Mouse (Mus musculus) liver, postnatal 0 days (tissue): Measurements from ENCODE around the gene Camkv. TPM values are rescaled to one million over a fixed set of nuclear protein-coding genes. Genes with fewer than 3 reads are reported as not detected.

Source experiments
- ATAC-seq: fragments of 200-750 bp; cut with Nextera tagmentation; 2 replicates; pipeline ENCODE4 v1.8.0; 2017; ENCODE audit warnings: mild to moderate bottlenecking, moderate library complexity
- DNase-seq: peaks from one replicate; pipeline ENCODE4 v3.0.0-alpha.2; 2016
- H3K27ac ChIP-seq: fragments of 300-500 bp; sonication (generic); 2 replicates; pipeline ENCODE4 v1.5.1; 2014; ENCODE audit warnings: antibody characterized with exemption, moderate library complexity, mild to moderate bottlenecking, low read depth
- H3K27me3 ChIP-seq: fragments of 300-500 bp; sonication (generic); 2 replicates; pipeline ENCODE4 v1.6.1; 2014; ENCODE audit warnings: low read length, control low read depth, mixed read lengths; ENCODE audit not compliant: insufficient read depth
- H3K36me3 ChIP-seq: fragments of 300-500 bp; sonication (generic); replicated peaks from 2 replicates; pipeline ENCODE4 v1.6.1; 2014; ENCODE audit warnings: mild to moderate bottlenecking, control low read depth, low read length, moderate library complexity, mixed read lengths; ENCODE audit not compliant: insufficient read depth
- H3K4me1 ChIP-seq: fragments of 300-500 bp; sonication (generic); 2 replicates; pipeline ENCODE4 v1.6.1; 2014; ENCODE audit warnings: antibody characterized with exemption, mild to moderate bottlenecking, control low read depth; ENCODE audit not compliant: insufficient read depth
- H3K4me2 ChIP-seq: fragments of 300-500 bp; sonication (generic); 2 replicates; pipeline ENCODE4 v1.6.1; 2014; ENCODE audit warnings: low read depth, mild to moderate bottlenecking, low read length, moderate library complexity, mixed read lengths
- H3K4me3 ChIP-seq: fragments of 300-500 bp; sonication (generic); 2 replicates; pipeline ENCODE4 v1.5.1; 2014; ENCODE audit warnings: low read depth, low read length
- H3K9ac ChIP-seq: fragments of 300-500 bp; sonication (generic); replicated peaks from 2 replicates; pipeline ENCODE4 v1.6.1; 2014; ENCODE audit warnings: mild to moderate bottlenecking, moderate library complexity
- H3K9me3 ChIP-seq: fragments of 300-500 bp; sonication (generic); 2 replicates; pipeline ENCODE4 v1.6.1; 2016; ENCODE audit warnings: mild to moderate bottlenecking, control low read depth, low read length, mixed read lengths
- CTCF ChIP-seq: sonication (generic); IDR thresholded peaks from 2 replicates; pipeline ENCODE4 v1.5.1; 2016; ENCODE audit warnings: antibody characterized with exemption, low read depth
- EP300 ChIP-seq: IDR thresholded peaks from 2 replicates; pipeline ENCODE4 v1.6.1; 2016; ENCODE audit warnings: antibody characterized with exemption, low read depth, mild to moderate bottlenecking
- WGBS: fragments of 180-500 bp; shearing (Covaris S2); extraction: QIAGEN DNeasy Blood & Tissue Kit; methylation state at CpG from one replicate; pipeline ENCODE4 v1.1.7; 2014; ENCODE audit not compliant: insufficient replicate concordance; 5-methylcytosine and 5-hydroxymethylcytosine counted together
- polyA plus RNA-seq: library from polyadenylated mRNA; unstranded; fragments of >200 nt; fragmentation: Nextera tagmentation; extraction: Ambion mirVana; gene quantifications from 2 replicates; pipeline ENCODE4 v1.2.1, GENCODE M21; 2015

Gene Camkv
- polyA plus RNA-seq, 1 experiment from 2014 or later: 0.09 TPM

- TF ChIP-seq EP300 (no peak), CTCF (no peak)
- DNase-seq (no peak), ATAC-seq (peak; percentile 29)
- WGBS: 78% methylated on average over 14 of the region's 14 CpGs
- Histone ChIP-seq H3K9me3 (no peaks in the 10 kb centered on the region), H3K27ac (no peak overlapping the region), H3K4me1 (peaks cover 25% of the 10 kb centered on the region), H3K4me2 (peak overlapping the region; percentile 75), H3K27me3 (no peaks in the 10 kb centered on the region), H3K9ac (0 out of 2 replicates have a peak overlapping the region, but pooled peaks have one; percentile 16), H3K36me3 (peaks cover under 1% of the 10 kb centered on the region; the same call in 1 of the 2 replicates), H3K4me3 (no peak overlapping the region)
Measured at GRCm38 (mm10) chr9:107907801-107908120, 27.7 kb upstream of the Camkv start.

GRCm38 (mm10) chr9:107908410-107909158, 26.9 kb upstream of the Camkv start:
- Histone ChIP-seq H3K27me3 (no peaks in the 10 kb centered on the region), H3K4me1 (peaks cover 25% of the 10 kb centered on the region), H3K4me2 (peak overlapping the region; percentile 75), H3K27ac (no peak overlapping the region), H3K9ac (0 out of 2 replicates have a peak overlapping the region, but pooled peaks have one; percentile 16), H3K9me3 (no peaks in the 10 kb centered on the region), H3K4me3 (no peak overlapping the region), H3K36me3 (no peaks in the 10 kb centered on the region)
- ATAC-seq: no peak
- DNase-seq: no peak
- TF ChIP-seq EP300: no peak
- no peak for TF ChIP-seq CTCF
- WGBS: 36% methylated on average over 18 of the region's 18 CpGs

- ATAC-seq: no peak
- H3K4me3 ChIP-seq: no peak overlapping the region
- H3K9ac ChIP-seq: no peak overlapping the region
- no peaks in the 10 kb centered on the region for H3K36me3 ChIP-seq
- 78% methylated on average over 15 of the region's 15 CpGs for WGBS
- no peak for DNase-seq
- no peak overlapping the region for H3K4me2 ChIP-seq
- no peak overlapping the region for H3K27ac ChIP-seq
- H3K27me3 ChIP-seq: no peaks in the 10 kb centered on the region
- peaks cover 25% of the 10 kb centered on the region for H3K4me1 ChIP-seq
- TF ChIP-seq EP300: no peak
- no peak for TF ChIP-seq CTCF
- no peaks in the 10 kb centered on the region for H3K9me3 ChIP-seq
Measured at GRCm38 (mm10) chr9:107910025-107910769, 25.3 kb upstream of the Camkv start.

GRCm38 (mm10) chr9:107914764-107915420, 20.6 kb upstream of the Camkv start:
- 73% methylated on average over 16 of the region's 16 CpGs for WGBS

GRCm38 (mm10) chr9:107917895-107918608, 17.4 kb upstream of the Camkv start:
- H3K36me3 ChIP-seq: 0 out of 2 replicates have a peak, but pooled peaks cover 2% of the 10 kb centered on the region
- no peaks in the 10 kb centered on the region for H3K27me3 ChIP-seq
- TF ChIP-seq EP300: no peak
- TF ChIP-seq CTCF: no peak
- ATAC-seq: no peak
- H3K27ac ChIP-seq: no peak overlapping the region
- H3K9me3 ChIP-seq: no peaks in the 10 kb centered on the region
- DNase-seq: no peak
- no peak overlapping the region for H3K9ac ChIP-seq
- H3K4me2 ChIP-seq: no peak overlapping the region
- H3K4me3 ChIP-seq: no peak overlapping the region
- WGBS: 47% methylated on average over 13 of the region's 13 CpGs
- H3K4me1 ChIP-seq: no peaks in the 10 kb centered on the region

More at GRCm38 (mm10) chr9:107914764-107915420, 20.6 kb upstream of the Camkv start:
- H3K27ac ChIP-seq: no peak overlapping the region
- H3K4me2 ChIP-seq: no peak overlapping the region
- H3K27me3 ChIP-seq: no peaks in the 10 kb centered on the region
- no peak for DNase-seq
- H3K36me3 ChIP-seq: 0 out of 2 replicates have a peak, but pooled peaks cover 2% of the 10 kb centered on the region
- no peak for TF ChIP-seq EP300
- TF ChIP-seq CTCF: no peak
- H3K4me3 ChIP-seq: no peak overlapping the region
- H3K4me1 ChIP-seq: no peaks in the 10 kb centered on the region
- no peaks in the 10 kb centered on the region for H3K9me3 ChIP-seq
- no peak overlapping the region for H3K9ac ChIP-seq
- no peak for ATAC-seq
